Mouse (Mus musculus) heart, adult 2 months (tissue): ENCODE results near the gene Atp6v0d1.

Experiments
- EP300 ChIP-seq: fragments of 200-500 bp; IDR thresholded peaks from 2 replicates; pipeline ENCODE4 v1.6.1; 2011; ENCODE audit warnings: low read depth, low read length, control low read depth; ENCODE audit not compliant: insufficient read depth
- POLR2A ChIP-seq: fragments of 200-500 bp; IDR thresholded peaks from 2 replicates; pipeline ENCODE4 v1.6.1; 2011; ENCODE audit warnings: mild to moderate bottlenecking, low read depth, low read length, control low read depth; ENCODE audit not compliant: insufficient read depth

- TF ChIP-seq POLR2A (no peak), EP300 (no peak)
Measured at GRCm38 (mm10) chr8:105601301-105601700, 35.5 kb upstream of the Atp6v0d1 start.
